Comparison of ENCODE assay signal across 14 mouse cellular contexts in genomic region chr2:157569796-157570485, GRCm38 (mm10). TPM values are rescaled to one million over a fixed set of nuclear protein-coding genes. Genes with fewer than 3 reads are reported as not detected.
DNase-seq lines count a peak whose midpoint lies in the region; ATAC-seq and TF ChIP-seq lines count a peak whose summit lies in the region.
"Had no signal": no experiment of that assay in that cellular context is flagged by ENCODE, and none has a peak within 500 bp of the region (broad histone marks: within the 10 kb centered on the region; RNA-seq: fewer than 3 reads in every experiment).

No protein-coding gene starts in this region.

- ATAC-seq in forebrain, embryonic 15.5 days (replicated peaks) = no peak
- ATAC-seq: activated CD4-positive, CD25-positive, alpha-beta regulatory T cell, adult 4 months had no signal

- peak overlapping the region; percentile 45 for H3K27ac ChIP-seq in forebrain, embryonic 10.5 days
- H3K27ac ChIP-seq in forebrain, embryonic 15.5 days (replicated peaks) = no peak overlapping the region
- H3K27ac ChIP-seq: neural tube, embryonic 13.5 days had no signal

- DNase-seq in forebrain, embryonic 10.5 days (ENCODE audit: extremely low spot score, low spot score) = no peak
- peak; percentile 1 for DNase-seq in lung, adult 2 months
- no peak for DNase-seq in lung, postnatal 36 days
- peak; percentile 72 for DNase-seq in adrenal gland, postnatal 14 days
- DNase-seq in cerebellum, adult 9-10 months = peak; percentile 67
- no peak for DNase-seq in ovary, postnatal 36 days (ENCODE audit: low spot score)
- DNase-seq in spleen, postnatal 36 days (ENCODE audit: low spot score in 2 of 2) = no peak
- DNase-seq: embryo, embryonic 11 days; gastrocnemius, postnatal 25 days; kidney, adult 9 months had no signal

- TF ChIP-seq POLR2A in lung, adult 2 months (IDR thresholded peaks at IDR 0.05; ENCODE audit: borderline replicate concordance, extremely low read depth, low read depth, low read length) = no peak

- TF ChIP-seq CTCF in lung, adult 2 months (IDR thresholded peaks at IDR 0.05; ENCODE audit: insufficient read depth, low read length) = no peak

- WGBS in forebrain, embryonic 10.5 days = 75% methylated on average over 9 of the region's 9 CpGs
- 64% methylated on average over 9 of the region's 9 CpGs for WGBS in forebrain, embryonic 15.5 days
- WGBS in lung, adult 2 months = 57% methylated on average over 9 of the region's 9 CpGs

- no peaks in the 10 kb centered on the region for H3K36me3 ChIP-seq in forebrain, embryonic 10.5 days (replicated peaks)
- no peaks in the 10 kb centered on the region for H3K36me3 ChIP-seq in forebrain, embryonic 15.5 days
- H3K36me3 ChIP-seq: neural tube, embryonic 13.5 days had no signal

- H3K27me3 ChIP-seq in forebrain, embryonic 10.5 days (ENCODE audit: poor library complexity, severe bottlenecking) = peaks cover 9% of the 10 kb centered on the region; the same call in 1 of the 2 replicates
- no peaks in the 10 kb centered on the region for H3K27me3 ChIP-seq in forebrain, embryonic 15.5 days
- H3K27me3 ChIP-seq: neural tube, embryonic 13.5 days had no signal

- H3K9me3 ChIP-seq in forebrain, embryonic 10.5 days = no peaks in the 10 kb centered on the region
- H3K9me3 ChIP-seq in forebrain, embryonic 15.5 days = no peaks in the 10 kb centered on the region
- H3K9me3 ChIP-seq: neural tube, embryonic 13.5 days had no signal

- H3K9ac ChIP-seq in forebrain, embryonic 15.5 days (replicated peaks) = no peak overlapping the region

- H3K4me2 ChIP-seq in forebrain, embryonic 15.5 days (replicated peaks) = no peak overlapping the region
- H3K4me2 ChIP-seq: heart, embryonic 11.5 days; neural tube, embryonic 13.5 days had no signal

- H3K4me1 ChIP-seq in forebrain, embryonic 10.5 days = peaks cover 57% of the 10 kb centered on the region
- H3K4me1 ChIP-seq in forebrain, embryonic 15.5 days = peaks cover 23% of the 10 kb centered on the region
- peaks cover 6% of the 10 kb centered on the region; the same call in 1 of the 2 replicates for H3K4me1 ChIP-seq in lung, adult 2 months (ENCODE audit: control insufficient read depth, insufficient read depth, low read length)

- no peak overlapping the region for H3K4me3 ChIP-seq in forebrain, embryonic 10.5 days
- H3K4me3 ChIP-seq in forebrain, embryonic 15.5 days = no peak overlapping the region
- no peak overlapping the region for H3K4me3 ChIP-seq in lung, adult 2 months (replicated peaks; ENCODE audit: extremely low read depth, low read depth, low read length)
- H3K4me3 ChIP-seq: neural tube, embryonic 13.5 days had no signal

RNA-seq across cellular contexts. Expression of gene Blcap, which starts 1.1 kb away (rescaled TPM):
- polyA plus RNA-seq in forebrain, embryonic 10.5 days (2016; fragmentation: Nextera tagmentation; extraction: Ambion mirVana) = 78.7 and 82.3 TPM in 2 replicates
- polyA plus RNA-seq in forebrain, embryonic 15.5 days (2015; fragmentation: Nextera tagmentation; extraction: Ambion mirVana) = 184 and 201 TPM in 2 replicates
- 41.3 and 49.3 TPM in 2 replicates for polyA plus RNA-seq in lung, adult 2 months (2012; rRNA removed)
- 75.2 and 77.9 TPM in 2 replicates for total RNA-seq in adrenal gland, postnatal 14 days (2021)

RNA-seq across cellular contexts. Expression of gene Nnat, which starts 10.1 kb away (rescaled TPM):
- polyA plus RNA-seq in forebrain, embryonic 10.5 days (2016; fragmentation: Nextera tagmentation; extraction: Ambion mirVana) = 1,904 and 2,173 TPM in 2 replicates
- polyA plus RNA-seq in forebrain, embryonic 15.5 days (2015; fragmentation: Nextera tagmentation; extraction: Ambion mirVana) = 6,946 and 7,065 TPM in 2 replicates
- polyA plus RNA-seq in lung, adult 2 months (2012; rRNA removed) = 25.3 and 56.8 TPM in 2 replicates
- total RNA-seq in adrenal gland, postnatal 14 days (2021) = 158 TPM in 2 replicates

Comparison
In these comparisons a context has a peak if more than half of its experiments do, and no peak if none do; other contexts are left out.
1. DNase-seq: peak in lung, adult 2 months (single experiment), adrenal gland, postnatal 14 days (single experiment) and cerebellum, adult 9-10 months (single experiment); none in forebrain, embryonic 10.5 days (single experiment), lung, postnatal 36 days (single experiment), ovary, postnatal 36 days (single experiment) and spleen, postnatal 36 days (0 of 2).
2. RNA of gene Nnat, which starts 10.1 kb away (polyA plus RNA-seq): 6,946 to 7,065 TPM in forebrain, embryonic 15.5 days and 1,904 to 2,173 TPM in forebrain, embryonic 10.5 days; 25.3 to 56.8 TPM in lung, adult 2 months; every median in the first group is over 10 times any median in the second.